Mouse (Mus musculus) v-Abl transformed pro-B cells (cell line): ENCODE measurements around the gene Ephb2.

ENCODE experiments used
- in situ Hi-C, 2 experiments: fragments of 400-800 bp; cut with MboI; formaldehyde crosslinking; loops; one replicate each; pipeline ENCODE4 v1.15.1; 2025; ENCODE audit not compliant: unreplicated experiment in 2 of 2

Gene Ephb2

GRCm38 (mm10) chr4:136835621-136836386 lies at the start of gene Ephb2:
Ephb2 (minus strand) TSS chr4:136835988.
- in situ Hi-C loops = loop anchor here in 1 of 2 experiments (25.0 kb wide), 2 partner anchors 399 to 574 kb away; no protein-coding TSS in a partner anchor

GRCm38 (mm10) chr4:136878601-136879000 lies 42.8 kb upstream of the Ephb2 start:
- in situ Hi-C loops = no loop called here

- in situ Hi-C loops = no loop called here
These were observed 42.4 kb upstream of the Ephb2 start for GRCm38 (mm10) chr4:136878171-136878570.

GRCm38 (mm10) chr4:136876971-136877370 lies 41.2 kb upstream of the Ephb2 start:
- in situ Hi-C loops = no loop called here

GRCm38 (mm10) chr4:136875012-136875411 lies 39.2 kb upstream of the Ephb2 start:
- in situ Hi-C loops = no loop called here

- in situ Hi-C loops = no loop called here
These were observed 32.6 kb upstream of the Ephb2 start for GRCm38 (mm10) chr4:136868371-136868770.

- in situ Hi-C loops = no loop called here
These were observed 32.0 kb upstream of the Ephb2 start for GRCm38 (mm10) chr4:136867690-136868345.

GRCm38 (mm10) chr4:136865531-136865930 lies 29.7 kb upstream of the Ephb2 start:
- in situ Hi-C loops = no loop called here

GRCm38 (mm10) chr4:136864751-136865470 lies 29.1 kb upstream of the Ephb2 start:
- in situ Hi-C loops = no loop called here

GRCm38 (mm10) chr4:136863517-136863916 lies 27.7 kb upstream of the Ephb2 start:
- in situ Hi-C loops = no loop called here

- in situ Hi-C loops = no loop called here
These were observed 26.6 kb upstream of the Ephb2 start for GRCm38 (mm10) chr4:136862411-136862810.

GRCm38 (mm10) chr4:136861806-136862205 lies 26.0 kb upstream of the Ephb2 start:
- in situ Hi-C loops = no loop called here

- in situ Hi-C loops = no loop called here
These were observed 24.2 kb upstream of the Ephb2 start for GRCm38 (mm10) chr4:136860022-136860421.

GRCm38 (mm10) chr4:136855081-136855480 lies 19.3 kb upstream of the Ephb2 start:
- in situ Hi-C loops = no loop called here

- in situ Hi-C loops = no loop called here
These were observed 17.2 kb upstream of the Ephb2 start for GRCm38 (mm10) chr4:136852989-136853388.

GRCm38 (mm10) chr4:136852119-136852518 lies 16.3 kb upstream of the Ephb2 start:
- in situ Hi-C loops = no loop called here

- in situ Hi-C loops = loop anchor here in 1 of 2 experiments (25.0 kb wide), 2 partner anchors 411 to 586 kb away; no protein-coding TSS in a partner anchor
These were observed 12.8 kb upstream of the Ephb2 start for GRCm38 (mm10) chr4:136848565-136848964.

GRCm38 (mm10) chr4:136847166-136847565 lies 11.4 kb upstream of the Ephb2 start:
- in situ Hi-C loops = loop anchor here in 1 of 2 experiments (25.0 kb wide), 2 partner anchors 410 to 585 kb away; no protein-coding TSS in a partner anchor

GRCm38 (mm10) chr4:136842802-136843201 lies 7.0 kb upstream of the Ephb2 start:
- in situ Hi-C loops = loop anchor here in 1 of 2 experiments (25.0 kb wide), 2 partner anchors 406 to 581 kb away; no protein-coding TSS in a partner anchor

- in situ Hi-C loops = loop anchor here in 1 of 2 experiments (25.0 kb wide), 2 partner anchors 405 to 580 kb away; no protein-coding TSS in a partner anchor
These were observed 6.2 kb upstream of the Ephb2 start for GRCm38 (mm10) chr4:136842033-136842432.

- in situ Hi-C loops = loop anchor here in 1 of 2 experiments (25.0 kb wide), 2 partner anchors 404 to 579 kb away; no protein-coding TSS in a partner anchor
These were observed 5.3 kb upstream of the Ephb2 start for GRCm38 (mm10) chr4:136841056-136841455.
